Mouse (Mus musculus) layer of hippocampus, adult 11-12 months (tissue): Measurements from ENCODE around the gene Nr4a1.

Experiments used
- DNase-seq: peaks from one replicate; pipeline ENCODE4 v3.0.0; 2022; ENCODE audit warnings: low spot score

The Nr4a1 gene

DNA sequence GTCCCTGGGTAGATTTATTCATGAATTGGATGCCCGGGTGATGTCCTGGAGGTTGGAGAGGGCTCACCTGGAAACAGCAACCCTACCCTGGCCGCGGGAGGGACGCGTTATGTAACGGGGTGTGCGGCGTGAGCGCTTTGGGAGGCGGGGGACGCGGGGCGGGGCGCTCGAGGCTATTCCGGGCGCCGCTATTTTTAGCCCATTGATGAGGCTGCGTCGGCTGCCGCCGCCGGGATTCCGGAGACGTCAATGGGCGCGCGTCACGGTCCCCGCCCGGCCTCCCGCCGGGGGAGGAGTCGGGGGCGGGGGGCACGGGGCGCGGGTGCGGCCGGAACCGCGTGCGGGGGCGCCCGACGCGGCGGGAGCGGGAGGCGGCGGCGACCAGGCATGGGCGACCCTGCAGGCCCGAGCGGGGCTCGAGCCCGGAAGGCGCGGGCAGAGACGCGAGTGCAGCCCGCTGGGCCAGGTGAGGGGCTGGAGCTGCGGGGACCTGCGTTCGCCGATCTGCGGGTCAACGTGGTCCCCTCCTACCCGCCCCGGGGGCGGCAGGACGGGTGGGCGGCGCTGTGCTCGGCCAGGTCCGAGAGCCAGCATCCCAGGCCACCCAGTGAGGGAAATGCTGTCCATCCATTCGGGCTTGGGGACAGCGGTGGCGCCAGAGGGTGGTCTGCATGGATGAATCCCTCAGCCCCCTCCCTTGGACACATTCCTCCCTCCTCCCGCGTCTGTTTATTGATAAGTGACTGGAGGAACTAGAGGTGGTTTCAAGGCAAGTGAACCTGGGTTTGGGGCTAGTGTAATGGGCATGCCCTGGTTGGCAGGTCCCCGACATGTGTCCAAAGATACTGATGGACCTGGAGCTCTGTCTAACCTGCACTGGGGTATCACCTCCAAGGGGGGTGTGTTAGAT lies at the start of gene Nr4a1:
TSS of gene Nr4a1 (plus strand) at position 384 of the 910 bp plus-strand sequence.
- DNase-seq, result peak; percentile 76

GRCm38 (mm10) chr15:101204781-101205180 lies 49.3 kb upstream of the Nr4a1 start:
- DNase-seq, result no peak

GRCm38 (mm10) chr15:101210228-101210627 lies 43.8 kb upstream of the Nr4a1 start:
- DNase-seq, result peak; percentile 70

- no peak for DNase-seq
Measured at GRCm38 (mm10) chr15:101210998-101211613, 43.0 kb upstream of the Nr4a1 start.

DNA sequence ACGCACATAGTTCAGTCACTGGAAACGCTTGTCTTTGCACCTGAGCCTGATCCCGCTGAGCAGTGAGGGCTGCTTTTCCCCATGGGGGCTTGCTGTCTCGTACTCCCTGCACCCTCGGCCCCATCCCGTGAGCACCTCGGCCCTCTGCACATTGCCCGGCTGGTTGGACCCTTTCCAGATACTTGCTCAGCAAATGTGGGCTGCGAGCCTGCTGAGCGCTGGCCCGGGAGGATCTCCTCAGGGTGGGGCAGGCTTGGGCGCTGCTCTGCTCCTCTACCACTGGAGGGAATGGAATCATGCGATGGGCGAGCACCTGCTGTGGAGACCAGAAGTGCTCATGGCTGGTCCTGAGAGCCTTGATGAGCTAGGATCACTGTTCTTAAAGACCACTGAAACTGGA lies 41.6 kb upstream of the Nr4a1 start:
- no peak for DNase-seq

DNA sequence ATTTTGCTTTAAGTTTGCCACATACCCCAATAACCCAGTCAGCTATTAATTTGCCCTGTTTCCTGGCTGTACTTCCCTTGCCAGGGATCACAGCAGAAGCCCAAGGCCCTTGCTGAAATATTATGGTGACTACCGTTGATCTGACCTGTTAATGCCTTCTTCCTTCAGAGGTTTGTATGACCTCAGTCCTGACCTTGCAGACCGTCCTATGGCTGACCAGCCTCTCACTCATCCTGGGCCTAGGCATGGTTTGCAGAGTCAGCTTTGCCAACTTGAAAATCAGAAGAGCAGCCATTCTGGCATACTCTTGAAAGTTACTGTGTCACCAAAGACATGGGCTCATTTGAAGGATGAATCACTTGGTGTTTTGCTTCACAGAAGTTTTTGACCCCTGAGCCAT lies 38.9 kb upstream of the Nr4a1 start:
- no peak for DNase-seq

- no peak for DNase-seq
Measured at GRCm38 (mm10) chr15:101216036-101216435, 38.0 kb upstream of the Nr4a1 start.

DNA sequence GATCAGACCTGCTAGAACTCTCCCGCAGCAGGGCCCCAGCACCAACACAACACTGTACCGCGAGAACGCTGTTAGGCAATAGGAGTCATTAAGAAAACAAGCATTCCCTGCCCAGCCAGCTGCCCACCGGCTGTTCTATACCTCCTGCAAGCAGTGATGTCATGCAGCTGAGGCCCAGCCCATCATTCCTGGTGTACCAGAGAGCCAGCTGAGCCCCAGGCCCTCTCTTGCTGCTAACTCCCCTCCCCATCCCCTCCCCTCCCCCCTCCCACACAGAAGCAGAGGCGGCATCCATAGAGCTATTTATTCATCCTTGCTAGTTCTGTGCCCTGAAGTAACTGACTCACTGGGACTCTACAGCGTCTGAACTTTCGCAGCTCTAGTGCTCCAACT lies 33.2 kb upstream of the Nr4a1 start:
- DNase-seq, result no peak

GRCm38 (mm10) chr15:101221298-101222104 lies 32.6 kb upstream of the Nr4a1 start:
- DNase-seq, result peak; percentile 93

DNA sequence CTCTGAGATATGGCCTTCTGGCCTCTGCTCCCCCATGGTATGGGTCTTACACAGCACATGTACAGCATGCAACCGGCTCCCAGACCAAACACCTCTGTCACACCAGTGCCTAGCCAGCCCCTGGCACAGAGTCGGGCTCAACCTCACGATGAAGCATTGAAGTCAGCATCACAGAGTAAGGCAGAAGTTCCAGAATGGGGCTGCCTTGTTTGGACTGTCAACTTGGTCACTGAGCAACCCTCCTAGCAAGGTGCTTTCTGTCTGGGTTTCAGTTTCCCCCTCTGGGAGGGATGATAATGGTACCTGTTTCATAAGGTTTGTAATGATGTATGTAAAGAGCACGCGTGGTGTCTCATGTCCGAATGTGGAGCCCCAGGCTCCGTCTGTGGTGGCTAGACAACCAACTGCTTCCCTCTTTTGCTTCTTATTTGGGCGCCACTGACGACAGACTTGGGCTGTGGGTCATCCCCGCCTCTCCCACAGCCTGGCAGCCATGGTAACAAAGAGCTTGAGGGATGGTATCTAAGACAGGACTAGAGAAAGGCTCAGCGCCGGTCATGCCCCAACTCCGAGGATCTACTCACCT lies 31.1 kb upstream of the Nr4a1 start:
- DNase-seq, result no peak

DNA sequence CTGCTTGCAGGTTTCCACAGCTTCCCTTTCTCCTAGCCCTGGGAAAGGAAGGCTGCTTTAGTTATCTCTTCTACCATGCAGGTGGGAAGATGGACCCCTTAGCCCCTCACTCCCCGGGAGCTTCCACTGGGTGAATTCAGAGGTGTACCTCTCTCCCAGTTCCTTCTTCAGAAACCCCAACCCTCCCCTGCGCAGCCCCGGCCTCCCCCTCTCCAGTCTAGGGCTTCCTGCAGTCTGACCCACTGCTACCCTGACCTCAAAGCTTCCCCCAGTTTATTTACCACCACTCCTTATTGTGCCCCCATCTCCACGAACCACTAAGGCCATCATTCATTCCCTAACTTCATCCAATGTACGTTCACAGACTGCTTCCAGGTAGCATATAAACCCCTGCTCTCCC lies 30.5 kb upstream of the Nr4a1 start:
- DNase-seq, result no peak

DNA sequence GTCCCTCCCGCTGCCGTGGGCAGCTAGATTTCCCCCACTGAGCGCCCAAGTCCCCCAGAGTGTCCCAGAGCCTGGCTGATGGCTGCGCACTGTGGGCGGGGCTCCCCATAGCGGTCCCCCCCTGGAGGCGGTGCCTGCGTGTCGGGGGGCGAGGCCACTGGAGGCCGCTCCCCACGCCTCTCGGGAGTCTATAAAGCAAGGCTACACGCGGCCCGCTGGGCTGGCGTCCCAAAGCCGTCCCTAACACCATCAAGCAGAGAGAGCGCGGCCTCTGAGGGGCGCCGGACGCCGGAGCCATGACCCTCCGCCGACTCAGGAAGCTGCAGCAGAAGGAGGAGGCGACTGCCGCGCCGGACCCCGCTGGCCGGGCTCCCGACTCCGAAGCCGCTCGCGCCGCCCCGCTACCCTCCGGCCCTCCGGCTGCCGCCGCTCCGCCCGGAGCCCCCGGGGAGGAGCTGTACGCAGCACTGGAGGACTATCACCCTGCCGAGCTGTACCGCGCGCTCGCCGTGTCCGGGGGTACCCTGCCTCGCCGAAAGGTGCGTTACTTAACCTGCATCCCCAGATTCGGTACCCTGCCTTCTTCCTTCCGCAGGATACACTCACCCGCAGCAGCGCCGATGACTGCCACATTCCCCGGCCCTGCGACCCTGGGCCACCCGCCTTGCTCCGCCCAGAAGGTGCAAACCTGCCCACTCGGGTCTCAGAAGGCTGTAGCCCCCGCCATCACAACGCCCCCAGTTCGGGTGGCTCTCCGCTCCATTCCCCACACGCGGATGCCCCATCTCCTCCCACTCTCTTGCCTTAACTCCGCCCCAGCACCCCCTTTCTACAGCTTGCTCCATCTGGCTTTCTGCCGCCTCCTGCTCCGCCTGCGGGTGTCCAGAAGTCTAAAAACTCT lies 29.8 kb upstream of the Nr4a1 start, which contains the start of gene Grasp:
TSS of gene Grasp (plus strand) at position 183 of the 901 bp plus-strand sequence.
- peak; percentile 92 for DNase-seq

GRCm38 (mm10) chr15:101224977-101225376 lies 29.1 kb upstream of the Nr4a1 start:
- no peak for DNase-seq

DNA sequence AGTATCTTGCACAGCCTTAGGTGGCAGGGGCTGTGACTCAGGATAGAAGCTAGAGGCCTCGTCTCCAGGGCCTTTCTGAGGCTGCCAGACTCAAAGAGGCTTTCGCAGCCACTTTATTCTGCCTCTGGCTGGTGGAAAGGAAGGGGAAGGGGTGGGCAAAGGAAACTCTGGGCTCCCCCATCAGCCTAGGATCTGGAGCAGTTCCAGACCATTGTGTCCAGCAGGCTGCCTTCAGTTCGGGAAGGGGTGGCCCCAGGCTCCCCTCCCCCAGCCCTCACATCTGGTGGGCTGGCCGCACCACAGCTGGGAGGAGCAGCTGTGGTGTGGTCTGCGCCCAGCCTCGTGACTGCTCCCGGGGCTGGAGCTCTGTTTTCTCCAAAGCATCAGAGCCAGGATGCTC lies 26.1 kb upstream of the Nr4a1 start:
- no peak for DNase-seq

- no peak for DNase-seq
Measured at GRCm38 (mm10) chr15:101228866-101229590, 25.0 kb upstream of the Nr4a1 start.

DNA sequence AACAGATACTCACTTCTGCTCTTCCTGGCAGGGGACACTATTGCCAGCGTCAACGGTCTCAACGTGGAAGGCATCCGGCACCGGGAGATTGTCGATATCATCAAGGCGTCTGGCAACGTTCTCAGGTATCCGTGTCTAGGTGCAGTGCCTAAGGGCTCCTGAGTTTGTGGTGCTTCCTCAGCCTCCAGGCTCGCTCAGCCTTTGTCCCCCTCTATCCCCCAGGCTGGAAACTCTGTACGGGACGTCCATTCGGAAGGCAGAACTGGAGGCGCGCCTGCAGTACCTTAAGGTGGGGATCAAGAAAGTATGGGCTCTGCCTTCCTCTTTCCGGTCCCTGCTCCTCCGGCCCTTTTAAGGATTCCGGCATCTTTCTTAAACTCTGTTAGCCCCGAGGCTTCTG lies 23.6 kb upstream of the Nr4a1 start:
- no peak for DNase-seq

- DNase-seq, result no peak
Measured at GRCm38 (mm10) chr15:101230995-101231647, 22.9 kb upstream of the Nr4a1 start.

GRCm38 (mm10) chr15:101231648-101232180 lies 22.4 kb upstream of the Nr4a1 start:
- no peak for DNase-seq

DNA sequence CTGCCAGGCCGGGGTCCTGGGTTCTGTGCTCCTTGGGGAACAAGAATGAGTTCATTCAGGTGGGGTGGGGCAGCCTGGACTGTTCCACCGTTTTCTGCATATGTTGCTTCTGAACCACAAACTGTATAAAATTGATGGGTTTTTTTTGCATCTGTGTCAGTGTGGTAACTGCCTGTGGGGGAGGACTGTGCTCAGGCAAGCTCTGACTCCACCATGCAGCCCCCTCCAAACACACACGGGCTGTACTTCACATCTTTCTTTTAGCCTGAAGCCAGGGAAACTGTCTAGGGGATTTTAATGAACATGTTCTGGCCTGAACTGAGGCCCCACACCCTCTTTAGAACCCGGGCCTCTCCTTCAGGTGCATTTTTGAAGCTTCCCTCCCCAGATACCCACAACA lies 21.5 kb upstream of the Nr4a1 start:
- no peak for DNase-seq

- DNase-seq, result no peak
Measured at GRCm38 (mm10) chr15:101233183-101233582, 20.9 kb upstream of the Nr4a1 start.
